In genomic region chr11:108343789-108344462, GRCm38 (mm10) we compare ENCODE assay signal across 8 mouse cellular contexts. TPM values are rescaled to one million over a fixed set of nuclear protein-coding genes. Genes with fewer than 3 reads are reported as not detected.
A peak's percentile ranks its signal among the peaks of the same experiment; 100 is the strongest.
DNase-seq lines count a peak whose midpoint lies in the region; ATAC-seq and TF ChIP-seq lines count a peak whose summit lies in the region.

Gene Prkca, minus strand, starts transcription at chr11:108343928.

- WGBS in hindbrain, embryonic 12.5 days = under 1% methylated on average over 58 of the region's 63 CpGs
- WGBS in lung, postnatal 0 days = under 1% methylated on average over 42 of the region's 63 CpGs

- TF ChIP-seq EP300 in lung, postnatal 0 days (IDR thresholded peaks at IDR 0.05) = no peak

- no peaks in the 10 kb centered on the region for H3K36me3 ChIP-seq in hindbrain, embryonic 12.5 days
- H3K36me3 ChIP-seq in lung, postnatal 0 days (ENCODE audit: insufficient read depth, low read length) = no peaks in the 10 kb centered on the region

- H3K9ac ChIP-seq in hindbrain, embryonic 12.5 days = peak within 1 kb of the TSS; percentile 77
- H3K9ac ChIP-seq in lung, postnatal 0 days (replicated peaks; ENCODE audit: low read depth) = peak within 1 kb of the TSS; percentile 55

- peaks cover 20% of the 10 kb centered on the region for H3K27me3 ChIP-seq in hindbrain, embryonic 12.5 days
- H3K27me3 ChIP-seq in lung, postnatal 0 days (replicated peaks; ENCODE audit: insufficient read depth, low read length) = no peaks in the 10 kb centered on the region

- peak; percentile 97 for ATAC-seq in hindbrain, embryonic 12.5 days (ENCODE audit: low FRiP score)
- ATAC-seq in lung, postnatal 0 days = peak; percentile 95

- H3K4me1 ChIP-seq in hindbrain, embryonic 12.5 days = peaks cover 24% of the 10 kb centered on the region
- peaks cover 4% of the 10 kb centered on the region; the same call in 1 of the 2 replicates for H3K4me1 ChIP-seq in lung, postnatal 0 days (ENCODE audit: insufficient read depth, low read depth, low read length)

- DNase-seq in Muller cell, postnatal 12 days (ENCODE audit: inconsistent ontology term) = peak; percentile 97
- DNase-seq in cerebellum, adult 8-10 months = peak; percentile 94
- DNase-seq in frontal cortex, postnatal 10 days (ENCODE audit: low spot score in 2 of 2) = peak; percentile 88 to 94
- peak; percentile 93 to 97 for DNase-seq in layer of hippocampus, postnatal 10 days (ENCODE audit: low spot score in 2 of 2)
- DNase-seq in lung, postnatal 0 days (ENCODE audit: low spot score) = peak; percentile 96
- DNase-seq in ovary, postnatal 10 days (ENCODE audit: low spot score) = peak; percentile 79
- peak; percentile 96 for DNase-seq in thymus, postnatal 0 days (ENCODE audit: low spot score)

- H3K9me3 ChIP-seq in hindbrain, embryonic 12.5 days (replicated peaks) = no peaks in the 10 kb centered on the region
- H3K9me3 ChIP-seq in lung, postnatal 0 days (ENCODE audit: low read length) = no peaks in the 10 kb centered on the region

- peak within 1 kb of the TSS; percentile 84 for H3K27ac ChIP-seq in hindbrain, embryonic 12.5 days
- H3K27ac ChIP-seq in lung, postnatal 0 days (ENCODE audit: low read length) = peak within 1 kb of the TSS; percentile 75

- peak within 1 kb of the TSS; percentile 60 for H3K4me3 ChIP-seq in hindbrain, embryonic 12.5 days
- peak within 1 kb of the TSS; percentile 72 for H3K4me3 ChIP-seq in lung, postnatal 0 days (ENCODE audit: low read depth, low read length)

- TF ChIP-seq CTCF in lung, postnatal 0 days (IDR thresholded peaks at IDR 0.05) = no peak

- H3K4me2 ChIP-seq in hindbrain, embryonic 12.5 days (replicated peaks) = peak within 1 kb of the TSS; percentile 96
- H3K4me2 ChIP-seq in lung, postnatal 0 days (replicated peaks; ENCODE audit: low read depth, low read length) = peak within 1 kb of the TSS; percentile 96

RNA-seq across cellular contexts. Expression of gene Prkca, which starts in this region (rescaled TPM):
- polyA plus RNA-seq in hindbrain, embryonic 12.5 days (2016; fragmentation: Nextera tagmentation; extraction: Ambion mirVana) = 8.3 and 8.7 TPM in 2 replicates
- 100 to 1,000 TPM; 134 to 136 TPM for total RNA-seq in layer of hippocampus, postnatal 10 days (2021)
- polyA plus RNA-seq in lung, postnatal 0 days (2015; fragmentation: Nextera tagmentation; extraction: Ambion mirVana) = 3.8 and 4.0 TPM in 2 replicates
- 11.2 and 11.4 TPM in 2 replicates for polyA plus RNA-seq in thymus, postnatal 0 days (2015; fragmentation: Nextera tagmentation; extraction: Ambion mirVana)

Comparison
In these comparisons a context has a peak if more than half of its experiments do, and no peak if none do; other contexts are left out.
1. Peak in every context shown above with its lines: DNase-seq, ATAC-seq, H3K4me3 ChIP-seq and H3K27ac ChIP-seq.